ENCODE assay signal across 8 mouse cellular contexts in the genomic region with DNA sequence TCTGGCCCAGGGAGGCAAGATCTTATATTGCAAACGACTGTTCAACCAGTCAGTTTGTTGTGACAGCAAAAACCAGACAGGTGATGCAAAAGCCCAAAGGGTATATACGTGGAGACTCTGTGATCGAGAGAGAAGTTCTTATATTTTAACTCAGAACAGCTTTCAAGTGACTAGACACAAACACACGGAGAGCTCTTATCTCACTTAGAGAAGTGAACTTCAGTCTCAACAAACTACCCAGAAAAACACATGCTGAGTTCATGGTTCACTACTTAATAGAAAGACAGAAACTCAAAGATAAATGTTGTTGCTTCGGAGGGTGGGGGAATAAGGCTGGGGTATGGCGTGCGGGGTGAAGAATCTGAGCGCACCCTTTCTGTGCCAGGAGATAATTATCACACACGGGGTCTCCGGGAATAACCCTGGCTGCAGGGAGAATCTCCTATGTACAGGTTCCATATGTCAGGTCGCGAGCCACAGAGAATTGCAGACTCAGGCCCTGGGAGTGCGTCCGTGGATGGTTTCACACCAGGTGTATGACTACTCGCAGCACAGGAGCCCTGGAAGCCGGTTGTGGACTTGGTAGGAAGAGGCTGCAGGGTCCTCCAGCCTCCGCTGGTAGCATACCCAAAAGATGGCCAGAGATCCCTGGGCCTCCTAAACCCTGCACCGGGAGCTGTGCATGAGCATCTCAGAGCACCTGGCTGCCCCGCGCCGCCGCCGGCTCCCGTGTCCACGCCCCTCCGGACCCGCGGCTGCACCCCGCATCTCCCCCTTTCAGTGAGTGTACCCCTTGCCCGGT. TPM values are rescaled to one million over a fixed set of nuclear protein-coding genes. Genes with fewer than 3 reads are reported as not detected.
DNase-seq lines count a peak whose midpoint lies in the region; ATAC-seq and TF ChIP-seq lines count a peak whose summit lies in the region.

No protein-coding gene starts in this region.

- peak overlapping the region; percentile 64 for H3K9ac ChIP-seq in lung, embryonic 14.5 days
- peak overlapping the region; percentile 89 for H3K9ac ChIP-seq in hindbrain, embryonic 16.5 days (ENCODE audit: low read depth, low read length)

- no peak for DNase-seq in lung, embryonic 14.5 days
- no peak for DNase-seq in lung, postnatal 36 days
- DNase-seq in c-Kit-positive CD71-positive TER-119-negative erythroid progenitor cells, embryonic 14.5 days (ENCODE audit: low read depth), result peak; percentile 38
- DNase-seq in naive thymus-derived CD4-positive, alpha-beta T cell, adult 2 months (ENCODE audit: low read depth), result peak; percentile 28
- DNase-seq in B cell, adult 2 months, result no peak
- DNase-seq in gastrocnemius, adult 8-10 months (ENCODE audit: low spot score in 2 of 2), result no peak
- no peak for DNase-seq in cerebellum, postnatal 36 days

- TF ChIP-seq CTCF in lung, embryonic 14.5 days (IDR thresholded peaks at IDR 0.05; ENCODE audit: low read depth), result no peak

- ATAC-seq in lung, embryonic 14.5 days (ENCODE audit: insufficient read depth), result peak; percentile 63; the same call in 1 of the 2 replicates
- ATAC-seq in hindbrain, embryonic 16.5 days, result peak; percentile 76

- H3K4me1 ChIP-seq in lung, embryonic 14.5 days (ENCODE audit: insufficient read depth), result 0 out of 2 replicates have a peak, but pooled peaks cover 8% of the 10 kb centered on the region
- H3K4me1 ChIP-seq in hindbrain, embryonic 16.5 days (ENCODE audit: control insufficient read depth, insufficient read depth, low read depth, low read length), result peaks cover 13% of the 10 kb centered on the region

- H3K27me3 ChIP-seq in lung, embryonic 14.5 days (ENCODE audit: insufficient read depth, low read length), result no peaks in the 10 kb centered on the region
- no peaks in the 10 kb centered on the region for H3K27me3 ChIP-seq in hindbrain, embryonic 16.5 days (replicated peaks; ENCODE audit: control insufficient read depth, insufficient read depth, low read length)

- H3K4me3 ChIP-seq in lung, embryonic 14.5 days (ENCODE audit: low read depth, low read length), result peak overlapping the region; percentile 68
- H3K4me3 ChIP-seq in hindbrain, embryonic 16.5 days (ENCODE audit: low read length), result peak overlapping the region; percentile 94

- no peak overlapping the region for H3K27ac ChIP-seq in lung, embryonic 14.5 days (ENCODE audit: low read depth)
- H3K27ac ChIP-seq in hindbrain, embryonic 16.5 days (ENCODE audit: low read depth, low read length), result peak overlapping the region; percentile 77

- H3K9me3 ChIP-seq in lung, embryonic 14.5 days (ENCODE audit: low read depth, low read length), result no peaks in the 10 kb centered on the region
- no peaks in the 10 kb centered on the region for H3K9me3 ChIP-seq in hindbrain, embryonic 16.5 days (ENCODE audit: control insufficient read depth, low read length)

- 1% methylated on average over 30 of the region's 30 CpGs for WGBS in lung, embryonic 14.5 days
- 4% methylated on average over 28 of the region's 30 CpGs for WGBS in hindbrain, embryonic 16.5 days

- peak overlapping the region; percentile 88 for H3K4me2 ChIP-seq in lung, embryonic 14.5 days
- peak overlapping the region; percentile 70 for H3K4me2 ChIP-seq in hindbrain, embryonic 16.5 days (ENCODE audit: low read length)

- H3K36me3 ChIP-seq in lung, embryonic 14.5 days (ENCODE audit: insufficient read depth), result peaks cover 31% of the 10 kb centered on the region
- 0 out of 2 replicates have a peak, but pooled peaks cover 3% of the 10 kb centered on the region for H3K36me3 ChIP-seq in hindbrain, embryonic 16.5 days (ENCODE audit: control insufficient read depth, insufficient read depth, low read length)

RNA-seq across cellular contexts. Expression of gene Aldh18a1, which starts 0.6 kb away (rescaled TPM):
- polyA plus RNA-seq in lung, embryonic 14.5 days (2014; fragmentation: Nextera tagmentation; extraction: Ambion mirVana), result 70.1 TPM in 2 replicates
- polyA plus RNA-seq in hindbrain, embryonic 16.5 days (2015; fragmentation: Nextera tagmentation; extraction: Ambion mirVana), result 43.7 and 52.8 TPM in 2 replicates
- 1 to 10 TPM; 1.4 to 4.0 (median 1.7) TPM for total RNA-seq in gastrocnemius, adult 8-10 months (2022)

RNA-seq across cellular contexts. Expression of gene Tctn3, which starts 24.3 kb away (rescaled TPM):
- polyA plus RNA-seq in lung, embryonic 14.5 days (2014; fragmentation: Nextera tagmentation; extraction: Ambion mirVana), result 10.4 and 11.2 TPM in 2 replicates
- polyA plus RNA-seq in hindbrain, embryonic 16.5 days (2015; fragmentation: Nextera tagmentation; extraction: Ambion mirVana), result 14.8 and 16.6 TPM in 2 replicates
- total RNA-seq in gastrocnemius, adult 8-10 months (2022), result 1 to 10 TPM; 1.1 to 2.2 (median 1.6) TPM

RNA-seq across cellular contexts. Expression of gene Entpd1, which starts 24.5 kb away (rescaled TPM):
- polyA plus RNA-seq in lung, embryonic 14.5 days (2014; fragmentation: Nextera tagmentation; extraction: Ambion mirVana), result 12.7 and 15.4 TPM in 2 replicates
- 7.7 and 8.1 TPM in 2 replicates for polyA plus RNA-seq in hindbrain, embryonic 16.5 days (2015; fragmentation: Nextera tagmentation; extraction: Ambion mirVana)
- 1 to 10 TPM; 5.8 to 9.9 (median 8.2) TPM for total RNA-seq in gastrocnemius, adult 8-10 months (2022)

Comparison
In these comparisons a context has a peak if more than half of its experiments do, and no peak if none do; other contexts are left out.
1. DNase-seq: peak in c-Kit-positive CD71-positive TER-119-negative erythroid progenitor cells, embryonic 14.5 days (single experiment) and naive thymus-derived CD4-positive, alpha-beta T cell, adult 2 months (single experiment); none in lung, embryonic 14.5 days (single experiment), lung, postnatal 36 days (single experiment), B cell, adult 2 months (0 of 2), gastrocnemius, adult 8-10 months (0 of 2) and cerebellum, postnatal 36 days (0 of 2).